Mouse (Mus musculus) left cerebral cortex, postnatal 25 days (tissue): ENCODE results near the gene Gm5127. TPM values are rescaled to one million over a fixed set of nuclear protein-coding genes. Genes with fewer than 3 reads are reported as not detected.

Experiments
- microRNA-seq, 2 experiments: library from miRNA; unstranded; fragments of <30 nt; microRNA quantifications; one replicate each; pipeline ENCODE4 v1.2.0; 2022
- total RNA-seq, 2 experiments: library from RNA; stranded (reverse); gene quantifications; 2 replicates each; pipeline ENCODE4 v1.2.3; 2021

Gm5127 gene
- total RNA-seq, 2 experiments from 2014 or later: 0.18 to 0.23 TPM

Small RNAs within 50 kb of the gene (microRNA-seq; reads per million reads assigned to microRNA genes)
- 0 reads per million in 2 experiments for gene Gm22102

Other genes with a start within 250 kb of the Gm5127 start
- gene Fndc3c1, start 97.8 kb upstream of the Gm5127 start, total RNA-seq: not detected
- under 1 TPM; 0.39 to 0.71 TPM for gene Cysltr1, start 20.5 kb downstream of the Gm5127 start, total RNA-seq